Mouse (Mus musculus) heart, postnatal 10 days (tissue): ENCODE results near the gene Apoc1. TPM values are rescaled to one million over a fixed set of nuclear protein-coding genes. Genes with fewer than 3 reads are reported as not detected.

Experiments used
- DNase-seq, 2 experiments: peaks; one replicate each; pipeline ENCODE4 v3.0.0; 2021
- intact Hi-C: fragments of 180-260 bp; cut with DNase I; formaldehyde crosslinking; loops from one replicate; pipeline ENCODE4 v1.15.1; 2025
- total RNA-seq, 2 experiments: library from RNA; stranded (reverse); gene quantifications; 2 replicates each; pipeline ENCODE4 v1.2.3; 2021

Apoc1 gene
- total RNA-seq, 2 experiments from 2014 or later, result 5.2 to 14.7 TPM

GRCm38 (mm10) chr7:19712414-19712813 is 20.0 kb upstream of the Apoc1 start:
- intact Hi-C loops, result no loop called here
- no peak for DNase-seq

GRCm38 (mm10) chr7:19710650-19711049 is 18.2 kb upstream of the Apoc1 start:
- intact Hi-C loops, result no loop called here
- DNase-seq, result no peak

- intact Hi-C loops, result no loop called here
- no peak for DNase-seq
These were observed 12.8 kb upstream of the Apoc1 start for GRCm38 (mm10) chr7:19705271-19705670.

GRCm38 (mm10) chr7:19704475-19704874 is 12.0 kb upstream of the Apoc1 start:
- intact Hi-C loops, result no loop called here
- DNase-seq, result no peak

- intact Hi-C loops, result no loop called here
- DNase-seq, result no peak
These were observed 10.5 kb upstream of the Apoc1 start for GRCm38 (mm10) chr7:19702859-19703555.

- DNase-seq, result peak; percentile 85 to 89
- intact Hi-C loops, result loop anchor here (1.0 kb wide), 1 partner anchor 32 kb away; no protein-coding TSS in a partner anchor
These were observed 8.8 kb upstream of the Apoc1 start for GRCm38 (mm10) chr7:19701069-19701761.

- intact Hi-C loops, result loop anchor here (1.0 kb wide), 1 partner anchor 31 kb away; no protein-coding TSS in a partner anchor
- no peak for DNase-seq
These were observed 8.0 kb upstream of the Apoc1 start for GRCm38 (mm10) chr7:19700299-19701068.

- no peak for DNase-seq
- intact Hi-C loops, result no loop called here
These were observed 7.3 kb upstream of the Apoc1 start for GRCm38 (mm10) chr7:19699827-19700148.

- intact Hi-C loops, result no loop called here
- DNase-seq, result peak; percentile 72 to 74
These were observed 6.7 kb upstream of the Apoc1 start, which contains the start of gene Apoe for GRCm38 (mm10) chr7:19698907-19699826. TSS of gene Apoe (minus strand) at chr7:19699188.

- intact Hi-C loops, result no loop called here
These were observed 5.8 kb upstream of the Apoc1 start for GRCm38 (mm10) chr7:19697949-19698906.

GRCm38 (mm10) chr7:19696336-19696873 is 3.9 kb upstream of the Apoc1 start:
- no peak for DNase-seq
- intact Hi-C loops, result no loop called here

More at GRCm38 (mm10) chr7:19697949-19698906, 5.8 kb upstream of the Apoc1 start:
- DNase-seq, result no peak

GRCm38 (mm10) chr7:19695881-19696280 is 3.4 kb upstream of the Apoc1 start:
- intact Hi-C loops, result no loop called here
- no peak for DNase-seq

- intact Hi-C loops, result no loop called here
- DNase-seq, result no peak
These were observed 2.7 kb upstream of the Apoc1 start for GRCm38 (mm10) chr7:19695213-19695594.

GRCm38 (mm10) chr7:19694336-19695212 is 2.1 kb upstream of the Apoc1 start:
- peak in 1 of 2 experiments; percentile 37 for DNase-seq
- intact Hi-C loops, result no loop called here

- intact Hi-C loops, result no loop called here
These were observed 961 bp upstream of the Apoc1 start for GRCm38 (mm10) chr7:19693421-19693820.

GRCm38 (mm10) chr7:19691434-19691833 is 1.0 kb downstream of the Apoc1 start:
- intact Hi-C loops, result no loop called here

More at GRCm38 (mm10) chr7:19693421-19693820, 961 bp upstream of the Apoc1 start:
- peak; percentile 53 to 68 for DNase-seq

GRCm38 (mm10) chr7:19690845-19691244 is 1.6 kb downstream of the Apoc1 start:
- DNase-seq, result no peak
- intact Hi-C loops, result no loop called here

More at GRCm38 (mm10) chr7:19691434-19691833, 1.0 kb downstream of the Apoc1 start:
- DNase-seq, result no peak

GRCm38 (mm10) chr7:19688611-19689010 is 3.8 kb downstream of the Apoc1 start:
- no peak for DNase-seq
- intact Hi-C loops, result no loop called here
